Mouse (Mus musculus) granulocyte monocyte progenitor cell, adult 5-6 weeks (primary cell): ENCODE data around the gene Olfr591. TPM values are rescaled to one million over a fixed set of nuclear protein-coding genes. Genes with fewer than 3 reads are reported as not detected.
"Not testable (repeated sequence)": the region's sequence is repeated elsewhere in the genome, so short reads cannot be mapped to it uniquely, and the experiment has no call there.

Source experiments
- ATAC-seq: replicated peaks from 2 replicates; pipeline ENCODE4 v1.8.0; 2016; ENCODE audit warnings: mild to moderate bottlenecking, moderate TSS enrichment, inconsistent platforms; ENCODE audit not compliant: poor library complexity, severe bottlenecking
- total RNA-seq, 2 experiments: library from RNA; stranded (forward) in 1 of 2; stranded (reverse) in 1 of 2; fragments of 200-712, 200-1000 nt in 1 of 2; fragments of >200 nt in 1 of 2; fragmentation: Nextera tagmentation in 1 of 2; gene quantifications; 2 replicates each; pipeline ENCODE4 v1.2.3; 2014 to 2017

The Olfr591 gene
- total RNA-seq (2014; fragmentation: Nextera tagmentation) = not detected in 2 replicates
- not detected in 2 replicates for total RNA-seq (2017)

DNA sequence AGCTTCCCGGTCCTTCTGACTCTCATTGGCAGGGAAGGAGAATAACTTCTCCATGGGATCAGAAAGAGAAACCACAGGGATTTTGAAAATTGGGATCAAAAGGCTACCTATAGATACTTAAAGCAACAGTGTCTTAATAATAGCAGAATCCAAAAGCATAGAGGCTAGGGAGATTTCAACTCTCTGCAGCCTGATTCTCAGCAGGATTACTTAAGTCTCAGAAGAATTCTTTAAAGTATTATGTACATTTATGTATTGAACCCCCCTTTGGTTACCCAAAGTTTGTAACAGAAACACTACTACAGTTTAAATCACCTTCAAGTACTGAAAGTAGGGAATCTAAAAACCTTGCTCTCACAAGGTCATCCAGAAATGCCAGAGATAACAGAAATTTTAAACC is at the start of gene Olfr591:
TSS of gene Olfr591 (minus strand) at position 101 of the 400 bp plus-strand sequence.
- ATAC-seq = no peak

DNA sequence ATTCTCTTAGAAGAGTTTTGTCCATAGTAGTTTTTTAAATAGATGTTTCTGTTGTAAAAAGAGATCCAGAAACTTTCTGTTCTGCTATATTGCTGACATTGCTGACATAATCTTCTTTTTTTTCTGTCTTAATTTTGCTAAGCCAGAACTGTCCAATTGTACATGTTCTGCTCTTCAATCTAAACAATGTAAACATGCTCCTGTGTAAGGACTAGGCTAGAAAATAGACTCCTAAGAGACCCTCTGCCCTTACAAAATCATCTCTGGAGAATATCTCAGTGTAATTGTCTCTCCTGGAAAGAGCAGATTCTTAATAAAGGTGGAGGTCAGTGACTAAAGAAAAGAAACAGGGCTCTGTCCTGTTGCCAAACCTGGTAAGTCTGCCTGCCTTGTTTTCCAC is 38.6 kb upstream of the Olfr591 start, which contains the start of gene Olfr594:
TSS of gene Olfr594 (plus strand) at position 301 of the 400 bp plus-strand sequence.
- ATAC-seq = no peak

GRCm38 (mm10) chr7:103212050-103212449 is 33.9 kb upstream of the Olfr591 start:
- peak; percentile 86 for ATAC-seq

DNA sequence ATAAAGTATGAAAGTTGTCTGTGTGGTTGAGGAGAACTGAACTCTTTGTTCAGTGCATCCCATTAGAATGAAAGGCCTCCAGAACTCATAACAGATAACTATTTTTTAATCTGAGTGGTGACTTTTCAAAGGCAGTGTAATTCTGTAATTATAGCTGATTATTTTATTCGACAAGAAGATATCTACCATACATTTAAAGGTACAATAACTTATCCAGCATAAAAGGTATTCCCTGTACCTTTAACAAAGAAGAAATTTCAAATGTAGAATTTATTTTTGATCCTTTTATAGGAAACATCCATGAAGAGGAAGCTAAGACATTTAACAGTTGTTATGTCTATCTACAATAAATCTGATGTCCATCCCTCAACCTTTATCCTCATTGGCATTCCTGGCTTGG is 33.4 kb upstream of the Olfr591 start, which contains the start of gene Olfr593:
TSS of gene Olfr593 (plus strand) at position 301 of the 400 bp plus-strand sequence.
- no peak for ATAC-seq

DNA sequence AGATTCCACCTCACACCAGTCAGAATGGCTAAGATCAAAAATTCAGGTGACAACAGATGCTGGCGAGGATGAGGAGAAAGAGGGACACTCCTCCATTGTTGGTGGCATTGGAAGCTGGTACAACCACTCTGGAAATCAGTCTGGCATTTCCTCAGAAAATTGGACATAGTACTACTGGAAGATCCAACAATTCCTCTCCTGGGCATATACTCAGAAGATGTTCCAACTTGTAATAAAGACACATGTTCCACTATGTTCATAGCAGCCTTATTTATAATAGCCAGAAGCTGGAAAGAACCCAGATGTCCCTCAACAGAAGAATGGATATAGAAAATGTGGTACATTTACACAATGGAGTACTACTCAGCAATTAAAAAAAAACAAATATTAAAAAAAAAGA is 6.4 kb upstream of the Olfr591 start, which contains the start of gene Olfr592:
TSS of gene Olfr592 (plus strand) at position 301 of the 400 bp plus-strand sequence.
- ATAC-seq = not testable (repeated sequence)

DNA sequence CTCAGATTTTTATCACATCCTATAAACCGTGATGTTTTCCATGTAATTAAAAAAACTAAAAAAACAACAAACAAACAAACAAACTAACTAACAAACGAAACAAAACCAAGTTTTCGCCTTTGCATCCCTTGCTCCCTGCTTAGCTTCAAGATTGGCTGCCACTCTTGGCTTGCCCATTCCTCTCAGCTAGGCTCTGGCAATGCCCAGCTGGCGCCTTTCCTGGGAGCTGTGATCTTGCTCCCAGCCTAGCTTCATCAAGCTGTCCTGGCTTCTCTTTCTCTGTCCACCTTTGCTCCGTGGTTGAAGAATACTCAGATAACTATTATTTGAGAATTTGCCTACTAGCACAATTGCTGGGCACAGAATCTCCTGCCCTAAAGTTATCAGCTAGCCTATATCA is 8.4 kb downstream of the Olfr591 start:
- ATAC-seq = no peak

GRCm38 (mm10) chr7:103156256-103156655 is 21.9 kb downstream of the Olfr591 start, which contains the start of gene Olfr589:
TSS of gene Olfr589 (minus strand) at chr7:103156356.
- no peak for ATAC-seq

- no peak for ATAC-seq
These were observed 37.6 kb downstream of the Olfr591 start, which contains the start of gene Olfr588-ps1 for GRCm38 (mm10) chr7:103140579-103140978. TSS of gene Olfr588-ps1 (plus strand) at chr7:103140879.

DNA sequence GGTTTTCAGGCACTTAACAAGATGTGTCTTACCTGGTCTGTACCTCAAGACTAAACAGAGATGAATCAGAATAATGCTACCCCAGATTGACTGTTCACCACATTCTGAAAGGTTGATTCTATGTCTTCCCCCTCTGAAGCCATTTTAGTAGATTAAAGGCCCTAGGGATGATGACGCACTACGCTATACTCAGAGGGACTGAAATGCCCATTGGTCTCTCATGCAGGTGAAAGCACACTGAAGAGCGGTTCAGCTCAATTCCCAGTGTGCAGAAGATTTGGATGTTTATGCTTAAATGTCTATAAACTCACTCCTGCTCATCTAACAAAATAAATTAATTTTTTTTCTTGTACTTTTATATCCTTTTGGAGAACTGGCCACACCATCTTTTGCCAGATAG is 52.6 kb downstream of the Olfr591 start, which contains the start of gene Olfr586:
TSS of gene Olfr586 (minus strand) at position 101 of the 400 bp plus-strand sequence.
- no peak for ATAC-seq

- no peak for ATAC-seq
These were observed 58.7 kb downstream of the Olfr591 start for GRCm38 (mm10) chr7:103119406-103119805.

Other genes with a start within 250 kb of the Olfr591 start
- gene Olfr573-ps1, start 235.8 kb downstream of the Olfr591 start, total RNA-seq (2014; fragmentation: Nextera tagmentation) = not detected in 2 replicates
- gene Olfr573-ps1, start 235.8 kb downstream of the Olfr591 start, total RNA-seq (2017) = not detected in 2 replicates
- not detected in 2 replicates for gene Olfr574, start 229.9 kb downstream of the Olfr591 start, total RNA-seq (2014; fragmentation: Nextera tagmentation)
- gene Olfr574, start 229.9 kb downstream of the Olfr591 start, total RNA-seq (2017) = not detected in 2 replicates
- not detected in 2 replicates for gene Olfr575, start 219.6 kb downstream of the Olfr591 start, total RNA-seq (2014; fragmentation: Nextera tagmentation)
- not detected in 2 replicates for gene Olfr575, start 219.6 kb downstream of the Olfr591 start, total RNA-seq (2017)
- not detected in 2 replicates for gene Olfr576, start 215.7 kb downstream of the Olfr591 start, total RNA-seq (2014; fragmentation: Nextera tagmentation)
- gene Olfr576, start 215.7 kb downstream of the Olfr591 start, total RNA-seq (2017) = not detected in 2 replicates
- not detected in 2 replicates for gene Olfr577, start 202.4 kb downstream of the Olfr591 start, total RNA-seq (2014; fragmentation: Nextera tagmentation)
- not detected in 2 replicates for gene Olfr577, start 202.4 kb downstream of the Olfr591 start, total RNA-seq (2017)
- not detected in 2 replicates for gene Olfr578, start 189.0 kb downstream of the Olfr591 start, total RNA-seq (2014; fragmentation: Nextera tagmentation)
- not detected in 2 replicates for gene Olfr578, start 189.0 kb downstream of the Olfr591 start, total RNA-seq (2017)
- not detected in 2 replicates for gene Olfr582, start 140.3 kb downstream of the Olfr591 start, total RNA-seq (2014; fragmentation: Nextera tagmentation)
- gene Olfr582, start 140.3 kb downstream of the Olfr591 start, total RNA-seq (2017) = not detected in 2 replicates
- not detected in 2 replicates for gene Olfr583, start 127.0 kb downstream of the Olfr591 start, total RNA-seq (2014; fragmentation: Nextera tagmentation)
- gene Olfr583, start 127.0 kb downstream of the Olfr591 start, total RNA-seq (2017) = not detected in 2 replicates
- gene Olfr584, start 96.5 kb downstream of the Olfr591 start, total RNA-seq (2014; fragmentation: Nextera tagmentation) = not detected in 2 replicates
- not detected in 2 replicates for gene Olfr584, start 96.5 kb downstream of the Olfr591 start, total RNA-seq (2017)
- gene Olfr585, start 80.6 kb downstream of the Olfr591 start, total RNA-seq (2014; fragmentation: Nextera tagmentation) = not detected in 2 replicates
- not detected in 2 replicates for gene Olfr585, start 80.6 kb downstream of the Olfr591 start, total RNA-seq (2017)
- not detected in 2 replicates for gene Olfr586, start 52.7 kb downstream of the Olfr591 start, total RNA-seq (2014; fragmentation: Nextera tagmentation)
- not detected in 2 replicates for gene Olfr586, start 52.7 kb downstream of the Olfr591 start, total RNA-seq (2017)
- gene Olfr588-ps1, start 37.5 kb downstream of the Olfr591 start, total RNA-seq (2014; fragmentation: Nextera tagmentation) = not detected in 2 replicates
- not detected in 2 replicates for gene Olfr588-ps1, start 37.5 kb downstream of the Olfr591 start, total RNA-seq (2017)
- not detected in 2 replicates for gene Olfr589, start 22.0 kb downstream of the Olfr591 start, total RNA-seq (2014; fragmentation: Nextera tagmentation)
- not detected in 2 replicates for gene Olfr589, start 22.0 kb downstream of the Olfr591 start, total RNA-seq (2017)
- not detected in 2 replicates for gene Olfr592, start 6.5 kb upstream of the Olfr591 start, total RNA-seq (2014; fragmentation: Nextera tagmentation)
- gene Olfr592, start 6.5 kb upstream of the Olfr591 start, total RNA-seq (2017) = not detected in 2 replicates
- not detected in 2 replicates for gene Olfr593, start 33.5 kb upstream of the Olfr591 start, total RNA-seq (2014; fragmentation: Nextera tagmentation)
- gene Olfr593, start 33.5 kb upstream of the Olfr591 start, total RNA-seq (2017) = not detected in 2 replicates
- not detected in 2 replicates for gene Olfr594, start 38.7 kb upstream of the Olfr591 start, total RNA-seq (2014; fragmentation: Nextera tagmentation)
- not detected in 2 replicates for gene Olfr594, start 38.7 kb upstream of the Olfr591 start, total RNA-seq (2017)
- not detected in 2 replicates for gene Usp17ld, start 74.2 kb upstream of the Olfr591 start, total RNA-seq (2014; fragmentation: Nextera tagmentation)
- not detected in 2 replicates for gene Usp17ld, start 74.2 kb upstream of the Olfr591 start, total RNA-seq (2017)
- gene Olfr596, start 127.3 kb upstream of the Olfr591 start, total RNA-seq (2014; fragmentation: Nextera tagmentation) = not detected in 2 replicates
- not detected in 2 replicates for gene Olfr596, start 127.3 kb upstream of the Olfr591 start, total RNA-seq (2017)
- gene Olfr597, start 138.0 kb upstream of the Olfr591 start, total RNA-seq (2014; fragmentation: Nextera tagmentation) = not detected in 2 replicates
- not detected in 2 replicates for gene Olfr597, start 138.0 kb upstream of the Olfr591 start, total RNA-seq (2017)
- not detected in 2 replicates for gene Olfr598, start 145.2 kb upstream of the Olfr591 start, total RNA-seq (2014; fragmentation: Nextera tagmentation)
- not detected in 2 replicates for gene Olfr598, start 145.2 kb upstream of the Olfr591 start, total RNA-seq (2017)
- gene Olfr599, start 157.6 kb upstream of the Olfr591 start, total RNA-seq (2014; fragmentation: Nextera tagmentation) = not detected in 2 replicates
- not detected in 2 replicates for gene Olfr599, start 157.6 kb upstream of the Olfr591 start, total RNA-seq (2017)
- not detected in 2 replicates for gene Olfr600, start 171.3 kb upstream of the Olfr591 start, total RNA-seq (2014; fragmentation: Nextera tagmentation)
- gene Olfr600, start 171.3 kb upstream of the Olfr591 start, total RNA-seq (2017) = not detected in 2 replicates
- not detected in 2 replicates for gene Olfr601, start 184.3 kb upstream of the Olfr591 start, total RNA-seq (2014; fragmentation: Nextera tagmentation)
- gene Olfr601, start 184.3 kb upstream of the Olfr591 start, total RNA-seq (2017) = not detected in 2 replicates
- not detected in 2 replicates for gene Olfr603, start 207.8 kb upstream of the Olfr591 start, total RNA-seq (2014; fragmentation: Nextera tagmentation)
- not detected in 2 replicates for gene Olfr603, start 207.8 kb upstream of the Olfr591 start, total RNA-seq (2017)
- not detected in 2 replicates for gene Usp17lc, start 236.7 kb upstream of the Olfr591 start, total RNA-seq (2014; fragmentation: Nextera tagmentation)
- gene Usp17lc, start 236.7 kb upstream of the Olfr591 start, total RNA-seq (2017) = not detected in 2 replicates